Mouse (Mus musculus) B cell, adult 2 months (primary cell): ENCODE results near the gene Il17f.
"Not testable (repeated sequence)": the region's sequence is repeated elsewhere in the genome, so short reads cannot be mapped to it uniquely, and the experiment has no call there.

ENCODE experiments used
- DNase-seq, 2 experiments: peaks; one replicate each; pipeline ENCODE4 v3.0.0; 2022

Il17f gene

GRCm38 (mm10) chr1:20774026-20774730, 16.2 kb downstream of the Il17f start:
- DNase-seq: not testable (repeated sequence)

- no peak for DNase-seq
Observed at GRCm38 (mm10) chr1:20766526-20766925, 23.9 kb downstream of the Il17f start.

- no peak for DNase-seq
Observed at GRCm38 (mm10) chr1:20761411-20761810, 29.0 kb downstream of the Il17f start.

GRCm38 (mm10) chr1:20760331-20760730, 30.1 kb downstream of the Il17f start:
- no peak for DNase-seq

GRCm38 (mm10) chr1:20759799-20760198, 30.6 kb downstream of the Il17f start:
- DNase-seq: no peak

- DNase-seq: no peak
Observed at GRCm38 (mm10) chr1:20757586-20757985, 32.8 kb downstream of the Il17f start.

- DNase-seq: no peak
Observed at GRCm38 (mm10) chr1:20754439-20754838, 36.0 kb downstream of the Il17f start.

- no peak for DNase-seq
Observed at GRCm38 (mm10) chr1:20740496-20740998, 49.9 kb downstream of the Il17f start.

GRCm38 (mm10) chr1:20738483-20738882, 51.9 kb downstream of the Il17f start:
- DNase-seq: no peak

- no peak for DNase-seq
Observed at GRCm38 (mm10) chr1:20736572-20736971, 53.8 kb downstream of the Il17f start.

GRCm38 (mm10) chr1:20730903-20731302, 59.5 kb downstream of the Il17f start, which contains the start of gene Il17a:
TSS of gene Il17a (plus strand) at chr1:20730905.
- DNase-seq: no peak
